Mouse (Mus musculus) heart, adult 2 months (tissue): ENCODE measurements around the gene Serpinb6a. TPM values are rescaled to one million over a fixed set of nuclear protein-coding genes. Genes with fewer than 3 reads are reported as not detected.
"Not testable (repeated sequence)": the region's sequence is repeated elsewhere in the genome, so short reads cannot be mapped to it uniquely, and the experiment has no call there.

Source experiments
- DNase-seq, 2 experiments: peaks; one replicate each; pipeline ENCODE4 v3.0.0; 2021
- H3K27ac ChIP-seq: fragments of 200-600 bp; 2 replicates; pipeline ENCODE4 v1.8.1; 2022
- H3K27me3 ChIP-seq: fragments of 200-500 bp; 2 replicates; pipeline ENCODE4 v1.6.1; 2012; ENCODE audit warnings: mild to moderate bottlenecking, low read length, inconsistent platforms, mixed read lengths; ENCODE audit not compliant: control insufficient read depth, insufficient read depth
- H3K36me3 ChIP-seq: fragments of 200-500 bp; 2 replicates; pipeline ENCODE4 v1.6.1; 2012; ENCODE audit warnings: low read length, inconsistent platforms; ENCODE audit not compliant: control insufficient read depth, insufficient read depth
- H3K4me1 ChIP-seq: fragments of 200-500 bp; 2 replicates; pipeline ENCODE4 v1.6.1; 2011; ENCODE audit warnings: low read length; ENCODE audit not compliant: control insufficient read depth, insufficient read depth
- H3K4me3 ChIP-seq: fragments of 200-600 bp; 2 replicates; pipeline ENCODE4 v1.8.1; 2022
- H3K79me2 ChIP-seq: fragments of 200-500 bp; replicated peaks from 2 replicates; pipeline ENCODE4 v1.6.1; 2012; ENCODE audit warnings: mild to moderate bottlenecking, inconsistent platforms, low read length, moderate library complexity, mixed read lengths; ENCODE audit not compliant: control insufficient read depth, insufficient read depth
- H3K9ac ChIP-seq: fragments of 200-500 bp; 2 replicates; pipeline ENCODE4 v1.6.1; 2012; ENCODE audit warnings: low read depth, mild to moderate bottlenecking, control low read depth, inconsistent platforms, low read length, mixed read lengths
- CTCF ChIP-seq: fragments of 200-600 bp; IDR thresholded peaks from 2 replicates; pipeline ENCODE4 v1.8.1; 2022; ENCODE audit warnings: antibody characterized with exemption, mild to moderate bottlenecking, moderate library complexity
- EP300 ChIP-seq: fragments of 200-500 bp; IDR thresholded peaks from 2 replicates; pipeline ENCODE4 v1.6.1; 2011; ENCODE audit warnings: low read depth, low read length, control low read depth; ENCODE audit not compliant: insufficient read depth
- POLR2A ChIP-seq: fragments of 200-500 bp; IDR thresholded peaks from 2 replicates; pipeline ENCODE4 v1.6.1; 2011; ENCODE audit warnings: mild to moderate bottlenecking, low read depth, low read length, control low read depth; ENCODE audit not compliant: insufficient read depth
- WGBS: fragments of 180-500 bp; shearing (Covaris S2); methylation state at CpG from one replicate; pipeline ENCODE4 v1.1.7; 2018; 5-methylcytosine and 5-hydroxymethylcytosine counted together
- intact Hi-C: fragments of 180-260 bp; cut with DNase I; formaldehyde crosslinking; loops from one replicate; pipeline ENCODE4 v1.15.1; 2025
- polyA plus RNA-seq: library from polyadenylated mRNA; depleted of rRNA; stranded (reverse); fragments of >200 nt; gene quantifications from 2 replicates; pipeline ENCODE4 v1.2.3, GENCODE M21; 2012
- total RNA-seq, 2 experiments: library from RNA; stranded (reverse); gene quantifications; 2 replicates each; pipeline ENCODE4 v1.2.3; 2021

The Serpinb6a gene
- total and polyA plus RNA-seq, 3 experiments, result 51.2 to 111 (median 104) TPM

DNA sequence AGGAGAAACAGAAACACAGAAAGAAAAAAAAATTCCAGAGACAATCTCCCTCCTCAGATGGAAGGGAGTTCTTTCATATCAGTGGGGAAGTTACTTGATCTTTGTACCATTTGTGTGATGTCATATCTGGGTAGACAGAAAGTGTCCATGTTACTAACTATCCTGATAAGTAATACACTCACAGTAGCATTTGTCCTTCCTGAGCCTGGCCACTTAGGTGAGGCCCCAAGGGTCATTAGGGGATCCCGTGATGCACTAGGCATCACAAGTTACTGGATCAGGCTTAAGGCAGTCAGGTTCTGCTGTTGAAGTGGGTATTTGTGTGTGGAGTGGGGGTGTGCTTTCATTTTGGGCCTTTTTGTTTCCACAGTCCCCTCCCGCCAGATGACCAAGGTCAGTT is 49.6 kb downstream of the Serpinb6a start:
- Histone ChIP-seq H3K4me1 (peaks cover 2% of the 10 kb centered on the region), H3K9ac (no peak overlapping the region), H3K79me2 (no peaks in the 10 kb centered on the region), H3K36me3 (no peaks in the 10 kb centered on the region), H3K27me3 (no peaks in the 10 kb centered on the region), H3K4me3 (no peak overlapping the region), H3K27ac (no peak overlapping the region)
- intact Hi-C loops, result no loop called here
- TF ChIP-seq POLR2A (no peak), CTCF (no peak), EP300 (no peak)
- no peak for DNase-seq
- 88% methylated on average over 2 of the region's 2 CpGs for WGBS

DNA sequence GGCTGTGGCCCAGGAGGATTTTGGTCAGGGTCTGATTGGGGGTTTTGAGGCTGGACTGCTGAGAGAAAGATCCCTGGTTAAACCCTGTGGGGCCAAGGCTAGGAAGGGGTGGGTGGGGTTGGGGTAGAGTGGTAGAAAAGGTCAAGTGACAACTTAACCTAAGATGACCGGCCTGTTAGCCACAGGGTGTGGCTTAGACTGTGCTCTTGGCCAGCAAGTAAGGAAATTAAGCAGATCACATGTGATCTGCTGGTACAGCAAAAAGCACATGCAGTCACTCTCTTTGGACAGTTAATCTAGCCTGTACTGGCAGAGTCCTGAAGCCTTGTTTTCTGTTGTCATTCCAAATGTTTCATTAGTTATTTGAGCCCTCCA is 50.5 kb downstream of the Serpinb6a start:
- Histone ChIP-seq H3K36me3 (no peaks in the 10 kb centered on the region), H3K27me3 (no peaks in the 10 kb centered on the region), H3K79me2 (no peaks in the 10 kb centered on the region), H3K4me3 (no peak overlapping the region), H3K9ac (no peak overlapping the region), H3K4me1 (peaks cover 2% of the 10 kb centered on the region), H3K27ac (no peak overlapping the region)
- intact Hi-C loops, result no loop called here
- DNase-seq, result peak in 1 of 2 experiments; percentile 26
- WGBS, result 44% methylated on average over 1 of the region's 1 CpGs
- TF ChIP-seq CTCF, result no peak

DNA sequence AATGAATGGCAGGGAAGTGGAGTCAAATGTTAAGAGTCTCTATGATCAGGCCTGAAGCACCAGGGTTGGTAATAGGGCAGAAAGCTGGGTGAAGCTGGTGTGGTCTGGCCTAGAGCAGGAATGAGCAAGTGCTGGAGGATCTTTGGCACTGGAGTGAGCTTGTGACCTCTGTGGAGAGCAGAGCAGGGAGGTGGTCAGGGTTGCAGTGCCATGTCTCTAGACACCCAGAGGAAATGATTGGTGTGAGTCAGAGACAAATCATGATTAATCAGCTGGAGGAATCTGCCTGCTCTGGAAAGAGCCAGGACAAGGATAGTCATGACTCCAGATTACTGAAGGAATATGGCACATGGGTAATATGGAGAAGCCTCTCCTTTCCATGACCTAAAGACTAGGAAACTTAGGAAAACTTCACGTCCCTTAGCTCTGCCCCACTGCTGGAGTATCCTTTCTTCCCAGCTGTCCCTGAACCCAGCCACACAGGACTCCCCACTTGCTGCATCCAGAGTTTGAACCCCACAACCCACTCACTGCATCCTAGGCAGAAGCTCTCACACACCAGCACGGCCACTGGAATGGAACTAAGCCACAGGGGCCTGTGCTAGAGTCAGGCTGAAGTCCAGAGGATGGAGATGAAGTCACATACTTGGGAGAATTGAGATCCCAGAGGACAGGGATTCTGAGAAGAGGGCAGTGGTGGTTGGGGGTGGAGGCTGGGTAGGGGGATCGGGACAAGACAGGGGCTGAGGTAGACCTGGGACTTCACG is 51.1 kb downstream of the Serpinb6a start:
- no peak for TF ChIP-seq POLR2A
- TF ChIP-seq CTCF, result no peak
- no peak for TF ChIP-seq EP300
- Histone ChIP-seq H3K79me2 (no peaks in the 10 kb centered on the region), H3K36me3 (no peaks in the 10 kb centered on the region), H3K4me3 (no peak overlapping the region), H3K27me3 (no peaks in the 10 kb centered on the region), H3K4me1 (peaks cover 2% of the 10 kb centered on the region), H3K9ac (no peak overlapping the region), H3K27ac (no peak overlapping the region)
- intact Hi-C loops, result no loop called here
- DNase-seq, result no peak
- 86% methylated on average over 4 of the region's 4 CpGs for WGBS

DNA sequence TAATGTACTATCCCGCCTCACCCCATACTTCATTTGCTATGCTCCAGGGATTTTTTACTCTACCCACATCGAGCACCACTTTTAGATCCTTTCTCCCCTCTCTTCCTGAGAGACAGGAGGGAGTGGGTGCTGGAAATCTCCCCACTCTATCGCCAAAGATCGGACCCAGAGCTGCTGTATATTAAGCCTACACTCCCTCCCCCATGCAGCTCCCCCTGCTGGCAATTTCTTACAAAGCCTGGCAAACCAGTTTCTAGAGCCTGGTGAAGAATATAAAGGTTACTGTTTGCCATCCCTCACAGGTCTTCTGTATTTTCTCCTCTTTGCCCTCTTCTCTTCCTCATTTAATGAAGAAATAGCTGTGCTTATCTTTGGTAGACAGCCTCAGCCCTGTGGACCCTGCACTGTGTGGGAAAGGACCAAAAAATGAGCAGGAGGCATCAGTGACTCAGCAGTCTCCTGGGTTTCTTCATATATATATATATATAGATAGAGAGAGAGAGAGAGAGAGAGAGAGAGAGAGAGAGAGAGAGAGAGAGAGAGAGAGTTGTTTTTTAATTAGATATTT is 60.3 kb downstream of the Serpinb6a start:
- DNase-seq, result no peak
- H3K4me3 ChIP-seq, result no peak overlapping the region

DNA sequence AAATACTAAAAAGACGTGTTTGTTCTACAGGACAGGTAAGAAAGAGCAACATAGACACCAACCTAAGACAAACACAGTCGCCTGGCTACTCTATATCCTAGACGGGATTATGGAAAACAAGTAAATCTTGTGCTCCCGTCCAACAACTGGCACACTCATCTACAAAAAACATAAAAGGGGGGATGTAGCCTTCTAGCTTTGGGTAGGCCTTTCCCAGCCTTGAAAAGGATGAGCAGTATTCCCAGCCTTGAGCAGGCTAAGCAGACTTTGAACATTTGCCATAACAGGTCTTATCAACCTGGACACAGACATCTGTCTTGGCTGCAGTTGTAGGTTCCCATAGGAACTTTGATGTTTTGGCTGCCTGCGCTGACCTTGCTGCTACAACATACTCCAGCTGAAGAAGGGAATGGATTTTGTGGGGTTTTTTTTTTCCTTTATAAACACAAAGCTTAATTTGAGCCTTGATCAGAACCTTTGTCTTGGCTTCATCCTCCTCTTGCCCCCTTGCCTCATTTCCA is 61.2 kb downstream of the Serpinb6a start:
- intact Hi-C loops, result no loop called here

More for the DNA sequence above, 60.3 kb downstream of the Serpinb6a start:
- peak; percentile 72 for TF ChIP-seq CTCF
- TF ChIP-seq EP300, result no peak
- Histone ChIP-seq H3K4me1 (no peaks in the 10 kb centered on the region), H3K27me3 (no peaks in the 10 kb centered on the region), H3K36me3 (no peaks in the 10 kb centered on the region), H3K27ac (no peak overlapping the region), H3K9ac (no peak overlapping the region), H3K79me2 (no peaks in the 10 kb centered on the region)
- intact Hi-C loops, result no loop called here
- WGBS, result 47% methylated on average over 4 of the region's 4 CpGs

DNA sequence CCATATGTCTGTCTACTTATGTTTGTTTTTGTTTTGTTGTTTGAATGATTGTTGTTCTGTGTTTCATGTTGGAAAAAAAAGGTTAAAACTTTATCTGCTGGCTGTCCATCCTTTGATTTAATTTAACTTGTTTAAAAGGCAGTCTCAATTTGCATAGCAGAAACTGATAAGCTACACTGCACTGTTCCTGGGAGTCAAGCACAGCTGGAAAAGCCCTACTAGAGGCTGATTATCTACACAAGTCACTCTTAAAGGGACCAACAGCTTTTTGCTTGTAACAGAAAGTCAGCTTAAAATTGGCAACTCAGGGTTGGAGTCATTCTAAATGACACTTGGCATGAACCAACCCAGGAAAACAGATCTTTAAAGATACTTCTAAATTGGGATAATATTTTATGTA is 65.0 kb downstream of the Serpinb6a start:
- H3K36me3 ChIP-seq, result peaks cover 11% of the 10 kb centered on the region
- H3K4me1 ChIP-seq, H3K27ac ChIP-seq, H3K27me3 ChIP-seq, H3K9ac ChIP-seq, H3K79me2 ChIP-seq, DNase-seq, H3K4me3 ChIP-seq, intact Hi-C loops: not testable (repeated sequence)

More for the DNA sequence above, 61.2 kb downstream of the Serpinb6a start:
- H3K4me1 ChIP-seq, result peaks cover under 1% of the 10 kb centered on the region
- no peaks in the 10 kb centered on the region for H3K27me3 ChIP-seq
- no peak overlapping the region for H3K27ac ChIP-seq
- 83% methylated on average over 5 of the region's 5 CpGs for WGBS
- no peak overlapping the region for H3K4me3 ChIP-seq
- TF ChIP-seq EP300 (no peak), POLR2A (no peak), CTCF (no peak)
- no peaks in the 10 kb centered on the region for H3K36me3 ChIP-seq
- DNase-seq, result no peak
- no peak overlapping the region for H3K9ac ChIP-seq
- H3K79me2 ChIP-seq, result no peaks in the 10 kb centered on the region
